Mouse (Mus musculus) stomach, embryonic 14.5 days (tissue): ENCODE measurements around the gene Hoxd10. TPM values are rescaled to one million over a fixed set of nuclear protein-coding genes. Genes with fewer than 3 reads are reported as not detected.

Source experiments
- ATAC-seq: fragments of 200-750 bp; cut with Nextera tagmentation; 2 replicates; pipeline ENCODE4 v1.8.0; 2017; ENCODE audit warnings: low read depth, moderate TSS enrichment; ENCODE audit not compliant: insufficient number of reproducible peaks, insufficient read depth, low FRiP score
- H3K27ac ChIP-seq: fragments of 300-500 bp; sonication (generic); 2 replicates; pipeline ENCODE4 v1.5.1; 2014; ENCODE audit warnings: mild to moderate bottlenecking, low read length, moderate library complexity, mixed read lengths
- H3K27me3 ChIP-seq: fragments of 300-500 bp; sonication (generic); 2 replicates; pipeline ENCODE4 v1.6.1; 2014; ENCODE audit warnings: low read length, control low read depth, mixed read lengths; ENCODE audit not compliant: control insufficient read depth, insufficient read depth
- H3K36me3 ChIP-seq: fragments of 300-500 bp; sonication (generic); 2 replicates; pipeline ENCODE4 v1.6.1; 2014; ENCODE audit warnings: mild to moderate bottlenecking, control low read depth, low read length, moderate library complexity, mixed read lengths; ENCODE audit not compliant: control insufficient read depth, insufficient read depth
- H3K4me1 ChIP-seq: fragments of 300-500 bp; sonication (generic); 2 replicates; pipeline ENCODE4 v1.6.1; 2014; ENCODE audit warnings: low read length, control low read depth, mixed read lengths; ENCODE audit not compliant: control insufficient read depth, insufficient read depth
- H3K4me2 ChIP-seq: fragments of 300-500 bp; sonication (generic); replicated peaks from 2 replicates; pipeline ENCODE4 v1.6.1; 2014; ENCODE audit warnings: low read depth, low read length, control low read depth
- H3K4me3 ChIP-seq: fragments of 300-500 bp; sonication (generic); 2 replicates; pipeline ENCODE4 v1.5.1; 2014; ENCODE audit warnings: low read depth, low read length, control low read depth
- H3K9ac ChIP-seq: fragments of 300-500 bp; sonication (generic); replicated peaks from 2 replicates; pipeline ENCODE4 v1.6.1; 2014; ENCODE audit warnings: low read depth, mild to moderate bottlenecking, control low read depth, low read length, moderate library complexity, mixed read lengths
- H3K9me3 ChIP-seq: fragments of 300-500 bp; sonication (generic); 2 replicates; pipeline ENCODE4 v1.6.1; 2016; ENCODE audit warnings: low read depth, low read length, control low read depth; ENCODE audit not compliant: control insufficient read depth
- WGBS: fragments of 180-500 bp; shearing (Covaris S2); extraction: QIAGEN DNeasy Blood & Tissue Kit; methylation state at CpG from one replicate; pipeline ENCODE4 v1.1.7; 2014; 5-methylcytosine and 5-hydroxymethylcytosine counted together
- polyA plus RNA-seq: library from polyadenylated mRNA; unstranded; fragments of >200 nt; fragmentation: Nextera tagmentation; extraction: Ambion mirVana; gene quantifications from 2 replicates; pipeline ENCODE4 v1.2.1, GENCODE M21; 2014

Gene Hoxd10
- polyA plus RNA-seq, 1 experiment from 2014 or later: not detected

GRCm38 (mm10) chr2:74684106-74684505, 7.6 kb upstream of the Hoxd10 start:
- no peak overlapping the region for H3K27ac ChIP-seq
- no peak overlapping the region for H3K9ac ChIP-seq
- no peaks in the 10 kb centered on the region for H3K4me1 ChIP-seq
- H3K36me3 ChIP-seq: no peaks in the 10 kb centered on the region
- no peak overlapping the region for H3K4me3 ChIP-seq
- WGBS: 1% methylated on average over 12 of the region's 12 CpGs
- H3K4me2 ChIP-seq: no peak overlapping the region
- H3K27me3 ChIP-seq: peaks cover 85% of the 10 kb centered on the region
- no peak for ATAC-seq
- H3K9me3 ChIP-seq: no peaks in the 10 kb centered on the region

DNA sequence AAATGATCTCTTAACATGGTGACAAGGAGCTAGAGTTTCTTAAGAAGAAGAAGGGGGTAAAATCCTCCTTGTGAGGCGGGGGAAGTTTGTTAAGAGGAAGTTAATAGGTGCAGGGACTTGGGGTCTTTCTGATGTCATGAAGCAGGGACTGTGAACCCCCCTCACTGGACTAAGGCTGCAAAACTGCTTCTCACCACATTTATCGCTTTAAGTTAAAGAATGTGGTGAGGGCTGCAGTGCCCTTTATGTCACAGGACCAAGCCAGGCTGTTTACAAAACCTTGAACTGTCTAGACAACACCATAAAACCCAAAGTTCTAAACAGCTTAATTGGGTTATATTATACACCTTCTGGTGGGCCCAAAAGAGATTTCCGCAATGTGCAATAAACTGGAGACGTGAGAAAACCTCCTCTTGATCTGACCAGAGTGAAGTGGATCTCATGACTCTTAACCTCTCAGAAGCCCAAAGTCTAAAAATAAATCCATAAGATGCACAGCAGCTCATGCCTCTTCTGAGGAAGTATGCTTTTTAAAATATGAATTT, 6.6 kb upstream of the Hoxd10 start:
- no peak overlapping the region for H3K4me3 ChIP-seq
- no peak overlapping the region for H3K27ac ChIP-seq
- no peak for ATAC-seq
- peaks cover 85% of the 10 kb centered on the region for H3K27me3 ChIP-seq
- no peaks in the 10 kb centered on the region for H3K9me3 ChIP-seq
- no peak overlapping the region for H3K9ac ChIP-seq
- no peaks in the 10 kb centered on the region for H3K36me3 ChIP-seq
- H3K4me1 ChIP-seq: no peaks in the 10 kb centered on the region
- 7% methylated on average over 4 of the region's 4 CpGs for WGBS
- no peak overlapping the region for H3K4me2 ChIP-seq

- H3K9ac ChIP-seq: no peak overlapping the region
Measured at GRCm38 (mm10) chr2:74686301-74686987, 5.3 kb upstream of the Hoxd10 start.

GRCm38 (mm10) chr2:74686988-74687697, 4.6 kb upstream of the Hoxd10 start:
- Histone ChIP-seq H3K9ac (no peak overlapping the region), H3K36me3 (no peaks in the 10 kb centered on the region), H3K4me1 (no peaks in the 10 kb centered on the region), H3K4me2 (no peak overlapping the region), H3K27me3 (peaks cover 79% of the 10 kb centered on the region), H3K4me3 (no peak overlapping the region), H3K9me3 (no peaks in the 10 kb centered on the region), H3K27ac (no peak overlapping the region)
- under 1% methylated on average over 27 of the region's 27 CpGs for WGBS
- ATAC-seq: no peak

More at GRCm38 (mm10) chr2:74686301-74686987, 5.3 kb upstream of the Hoxd10 start:
- Histone ChIP-seq H3K27me3 (peaks cover 79% of the 10 kb centered on the region), H3K4me2 (no peak overlapping the region), H3K9me3 (no peaks in the 10 kb centered on the region), H3K36me3 (no peaks in the 10 kb centered on the region), H3K4me1 (no peaks in the 10 kb centered on the region), H3K4me3 (no peak overlapping the region), H3K27ac (no peak overlapping the region)
- no peak for ATAC-seq
- WGBS: 8% methylated on average over 17 of the region's 17 CpGs

GRCm38 (mm10) chr2:74687698-74688555, 3.8 kb upstream of the Hoxd10 start:
- Histone ChIP-seq H3K9me3 (no peaks in the 10 kb centered on the region), H3K36me3 (no peaks in the 10 kb centered on the region), H3K27ac (no peak overlapping the region), H3K9ac (no peak overlapping the region), H3K4me1 (no peaks in the 10 kb centered on the region), H3K4me2 (no peak overlapping the region), H3K4me3 (no peak overlapping the region), H3K27me3 (peaks cover 77% of the 10 kb centered on the region)
- 1% methylated on average over 31 of the region's 31 CpGs for WGBS
- no peak for ATAC-seq

- no peak overlapping the region for H3K4me2 ChIP-seq
Measured at GRCm38 (mm10) chr2:74688795-74689573, 2.7 kb upstream of the Hoxd10 start.

DNA sequence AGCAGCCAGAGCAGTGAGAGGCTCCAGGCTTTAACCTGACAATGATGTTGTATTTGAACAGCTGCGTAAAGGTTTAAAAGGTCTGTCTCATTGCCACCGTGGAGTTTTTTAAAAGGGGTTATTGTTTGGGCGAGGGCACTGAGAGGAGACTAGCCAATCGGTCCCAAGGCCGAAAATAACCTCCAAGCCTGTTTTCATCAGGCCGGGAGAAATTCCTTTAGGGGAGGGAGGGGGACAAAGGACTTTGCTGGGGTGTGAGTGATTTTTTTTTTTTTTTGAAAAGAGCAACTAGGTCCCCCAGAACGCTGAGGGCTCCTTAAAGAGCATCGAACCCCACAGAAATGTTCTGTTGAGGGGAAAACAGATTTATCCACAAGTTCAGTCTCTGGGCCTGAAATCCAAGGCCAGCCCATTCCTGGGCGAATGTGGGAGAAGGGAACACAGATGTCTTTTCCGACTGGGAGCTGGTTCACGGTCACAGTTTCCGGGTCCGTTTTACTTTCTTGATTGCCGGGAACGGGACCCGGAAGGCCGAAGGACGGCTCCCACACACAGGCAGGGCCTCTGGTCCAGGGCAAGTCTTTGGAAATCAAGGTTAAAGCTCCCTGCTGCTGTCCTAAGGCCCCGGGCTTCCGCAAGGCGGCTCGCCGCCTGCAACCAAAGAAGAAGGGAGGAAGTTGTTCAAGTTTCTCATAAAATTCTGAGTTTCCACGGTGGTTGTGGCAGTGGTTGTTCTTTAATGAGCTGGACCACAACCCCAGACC, 2.0 kb upstream of the Hoxd10 start:
- H3K4me1 ChIP-seq: no peaks in the 10 kb centered on the region
- no peak for ATAC-seq
- no peak overlapping the region for H3K9ac ChIP-seq
- no peak overlapping the region for H3K4me3 ChIP-seq
- no peaks in the 10 kb centered on the region for H3K36me3 ChIP-seq
- whole genome bisulfite sequencing: under 1% methylated on average over 24 of the region's 24 CpGs
- no peak overlapping the region for H3K27ac ChIP-seq
- peaks cover 78% of the 10 kb centered on the region for H3K27me3 ChIP-seq
- H3K4me2 ChIP-seq: no peak overlapping the region
- no peaks in the 10 kb centered on the region for H3K9me3 ChIP-seq

More at GRCm38 (mm10) chr2:74688795-74689573, 2.7 kb upstream of the Hoxd10 start:
- no peaks in the 10 kb centered on the region for H3K36me3 ChIP-seq
- H3K4me3 ChIP-seq: no peak overlapping the region
- no peaks in the 10 kb centered on the region for H3K4me1 ChIP-seq
- H3K27ac ChIP-seq: no peak overlapping the region
- peaks cover 74% of the 10 kb centered on the region for H3K27me3 ChIP-seq
- no peaks in the 10 kb centered on the region for H3K9me3 ChIP-seq
- WGBS: 3% methylated on average over 12 of the region's 12 CpGs
- no peak for ATAC-seq
- no peak overlapping the region for H3K9ac ChIP-seq
